ENCODE assay signal across 19 mouse cellular contexts in genomic region chr9:44946185-44946695, GRCm38 (mm10). TPM values are rescaled to one million over a fixed set of nuclear protein-coding genes. Genes with fewer than 3 reads are reported as not detected.
DNase-seq lines count a peak whose midpoint lies in the region.
"Had no signal": no experiment of that assay in that cellular context is flagged by ENCODE, and none has a peak within 500 bp of the region (broad histone marks: within the 10 kb centered on the region; RNA-seq: fewer than 3 reads in every experiment).

No protein-coding gene starts in this region.

- peak; percentile 16 for DNase-seq in adrenal gland, postnatal 14 days
- no peak for DNase-seq in adrenal gland, postnatal 10 days
- peak; percentile 20 to 21 for DNase-seq in heart, adult 9 months (ENCODE audit: low spot score in 2 of 2)
- no peak for DNase-seq in heart, postnatal 4 days
- DNase-seq in lung, postnatal 10 days = peak; percentile 6
- DNase-seq in lung, postnatal 4 days = no peak
- DNase-seq in fibroblast of lung, adult 2 months (ENCODE audit: low read depth) = peak; percentile 67
- DNase-seq in T-cell, adult 2 months (ENCODE audit: low spot score) = no peak
- DNase-seq: adrenal gland, adult 2 months; cerebellum, adult 8-10 months; heart, postnatal 36 days; kidney, adult 9 months; kidney, postnatal 14 days; retina, postnatal 1 day; right cerebral cortex, postnatal 25 days; spleen, adult 18-20 months had no signal

RNA-seq across cellular contexts. Expression of gene Ube4a, which starts 19.2 kb away (rescaled TPM):
- total RNA-seq in adrenal gland, postnatal 14 days (2021) = 89.5 and 100 TPM in 2 replicates
- 10 to 100 TPM; 77.5 to 91.0 TPM for total RNA-seq in adrenal gland, postnatal 10 days (2021)
- 10 to 100 TPM; 33.9 to 41.6 TPM for total RNA-seq in heart, postnatal 4 days (2021)

RNA-seq across cellular contexts. Expression of gene Atp5l, which starts 25.7 kb away (rescaled TPM):
- 638 TPM in 2 replicates for total RNA-seq in adrenal gland, postnatal 14 days (2021)
- total RNA-seq in adrenal gland, postnatal 10 days (2021) = 100 to 1,000 TPM; 796 to 905 TPM
- total RNA-seq in heart, postnatal 4 days (2021) = 1,000 to 10,000 TPM; 1,050 to 1,223 TPM

RNA-seq across cellular contexts. Expression of gene Cd3g, which starts 34.0 kb away (rescaled TPM):
- total RNA-seq in adrenal gland, postnatal 14 days (2021) = 2.2 and 14.5 TPM in 2 replicates
- 1 to 10 TPM; 4.6 to 5.0 TPM for total RNA-seq in adrenal gland, postnatal 10 days (2021)
- under 1 TPM; 0.43 to 0.48 TPM for total RNA-seq in heart, postnatal 4 days (2021)
- total RNA-seq: heart, postnatal 36 days; layer of hippocampus, postnatal 10 days; left cerebral cortex, adult 2 months; left cerebral cortex, postnatal 36 days had no signal

RNA-seq across cellular contexts. Expression of gene Cd3d, which starts 35.3 kb away (rescaled TPM):
- 1.5 and 12.5 TPM in 2 replicates for total RNA-seq in adrenal gland, postnatal 14 days (2021)
- 1 to 10 TPM; 3.0 to 3.1 TPM for total RNA-seq in adrenal gland, postnatal 10 days (2021)
- under 1 TPM in 1 of 2 experiments, not detected in 1; 0.36 TPM for total RNA-seq in heart, postnatal 4 days (2021)
- total RNA-seq: layer of hippocampus, postnatal 10 days; left cerebral cortex, adult 2 months; left cerebral cortex, postnatal 36 days had no signal

Comparison
In these comparisons a context has a peak if more than half of its experiments do, and no peak if none do; other contexts are left out.
1. DNase-seq: peak in adrenal gland, postnatal 14 days (single experiment), heart, adult 9 months (2 of 2), lung, postnatal 10 days (single experiment) and fibroblast of lung, adult 2 months (single experiment); none in adrenal gland, postnatal 10 days (single experiment), heart, postnatal 4 days (single experiment), lung, postnatal 4 days (0 of 2) and T-cell, adult 2 months (single experiment).